Mouse (Mus musculus): ENCODE data around the gene Teddm1b.
"Not testable (repeated sequence)": the region's sequence is repeated elsewhere in the genome, so short reads cannot be mapped to it uniquely, and the experiment has no call there.

The Teddm1b gene

DNA sequence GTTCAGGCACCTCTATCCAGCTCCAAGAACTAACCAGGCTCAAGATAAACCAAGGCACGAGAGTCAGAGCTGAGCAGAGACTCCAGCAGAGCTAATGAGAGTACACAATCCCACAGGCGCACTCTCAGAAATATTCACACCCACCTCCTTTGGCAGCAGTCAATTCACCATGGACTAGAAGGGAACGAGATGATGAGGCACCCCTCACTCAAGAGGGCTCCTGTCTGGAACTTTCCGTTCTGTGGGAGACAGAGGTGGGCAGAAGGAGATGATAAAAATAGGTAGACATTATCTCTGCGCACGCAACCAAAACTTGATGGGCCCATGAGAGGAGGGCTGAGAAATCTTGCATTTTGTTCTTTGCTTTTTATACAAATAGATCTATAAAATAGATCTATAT, at the start of gene Teddm1b:
Gene Teddm1b (plus strand): TSS at position 301 of the 400 bp plus-strand sequence.
- no peak for DNase-seq (ENCODE audit: extremely low spot score, low read depth, low spot score)

DNA sequence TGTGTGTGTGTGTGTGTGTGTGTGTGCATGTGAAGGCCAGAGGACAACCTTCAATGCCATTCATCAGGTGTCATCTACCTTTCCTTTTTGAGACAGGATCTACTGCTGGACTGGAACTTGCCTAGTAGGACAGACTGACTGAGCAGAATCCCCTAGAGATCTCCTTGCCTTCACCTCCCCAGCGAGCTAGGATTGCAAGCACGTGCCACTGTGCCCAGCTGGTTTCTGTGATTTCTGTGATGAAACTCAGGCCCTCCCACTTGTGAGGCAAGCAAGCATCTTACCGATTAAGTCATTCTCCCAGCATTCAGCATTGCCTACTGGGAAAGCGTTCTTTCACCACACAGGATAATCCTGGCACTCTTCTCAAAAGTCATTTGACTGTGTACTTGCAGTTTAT, 43.4 kb upstream of the Teddm1b start:
- no peak for DNase-seq (ENCODE audit: extremely low spot score, low read depth, low spot score)

DNA sequence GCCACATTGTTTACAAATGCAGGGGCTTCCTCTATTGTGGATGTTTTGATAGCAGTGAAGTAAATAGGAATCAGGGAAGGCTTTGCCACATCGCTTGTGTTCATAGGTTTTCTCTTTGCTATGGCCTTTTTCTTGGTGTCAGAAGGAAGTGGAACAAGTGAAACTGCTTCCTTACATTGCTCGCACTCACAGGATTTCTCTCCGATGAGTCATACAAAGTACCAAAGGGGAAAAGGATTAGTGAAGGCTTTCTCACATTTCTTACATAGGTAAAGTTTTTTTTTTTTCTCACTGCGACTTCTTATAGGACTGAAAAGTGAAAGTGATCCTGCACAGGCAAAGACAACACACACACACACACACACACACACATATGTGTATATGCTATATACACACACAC, 38.1 kb upstream of the Teddm1b start:
- DNase-seq (ENCODE audit: extremely low spot score, low read depth, low spot score) = no peak

DNA sequence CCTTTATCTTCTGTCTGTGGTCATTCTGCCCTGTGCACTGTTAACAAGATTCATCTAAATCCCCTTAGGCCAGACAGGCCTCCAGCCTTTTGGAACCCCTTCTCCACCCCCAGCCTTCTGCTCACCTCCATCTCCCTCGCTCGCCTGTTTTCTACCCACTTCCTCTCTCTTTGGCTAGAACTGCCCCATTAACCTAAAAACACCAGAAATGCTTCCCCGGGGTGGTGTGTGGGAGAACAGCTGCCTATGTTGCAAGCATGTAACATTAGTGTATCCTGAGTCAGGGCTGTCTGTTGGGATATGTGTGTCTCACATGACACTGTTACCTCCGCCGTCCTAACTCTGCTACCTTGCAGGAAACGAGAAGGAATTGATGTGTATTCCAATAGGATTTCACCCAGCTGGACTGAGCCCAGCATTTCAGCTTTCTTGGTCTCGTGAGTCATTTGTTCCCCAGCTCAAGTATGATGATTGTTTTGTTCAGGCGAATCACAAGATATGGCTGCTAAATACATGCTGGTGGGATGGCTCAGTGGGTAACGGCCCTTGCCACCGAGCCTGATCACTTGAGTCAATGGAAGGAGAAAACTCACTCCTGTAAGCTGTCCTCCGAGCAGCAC, 31.9 kb upstream of the Teddm1b start:
- no peak for DNase-seq (ENCODE audit: extremely low spot score, low read depth, low spot score)

DNA sequence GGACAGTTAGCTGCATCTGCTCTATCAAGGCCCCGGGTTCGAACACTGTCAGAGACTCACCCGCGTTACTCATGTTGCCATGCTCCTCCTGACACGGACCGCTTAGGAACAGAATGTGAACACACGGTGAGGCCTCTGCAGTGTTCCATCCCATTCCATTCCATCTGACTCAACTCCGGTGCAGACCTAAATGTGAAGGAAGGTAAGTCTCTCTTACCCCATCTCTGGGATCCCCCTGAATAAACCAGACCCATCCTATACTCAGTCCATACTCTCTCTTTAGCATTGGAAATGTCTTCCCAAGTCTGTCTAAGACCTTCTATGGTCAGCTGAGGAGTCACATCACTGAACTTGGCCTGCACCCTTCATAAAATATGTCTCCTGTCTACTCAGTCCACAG, 30.1 kb upstream of the Teddm1b start, which contains the start of gene Rgsl1:
Gene Rgsl1 (minus strand): TSS at position 101 of the 400 bp plus-strand sequence.
- no peak for DNase-seq (ENCODE audit: extremely low spot score, low read depth, low spot score)

DNA sequence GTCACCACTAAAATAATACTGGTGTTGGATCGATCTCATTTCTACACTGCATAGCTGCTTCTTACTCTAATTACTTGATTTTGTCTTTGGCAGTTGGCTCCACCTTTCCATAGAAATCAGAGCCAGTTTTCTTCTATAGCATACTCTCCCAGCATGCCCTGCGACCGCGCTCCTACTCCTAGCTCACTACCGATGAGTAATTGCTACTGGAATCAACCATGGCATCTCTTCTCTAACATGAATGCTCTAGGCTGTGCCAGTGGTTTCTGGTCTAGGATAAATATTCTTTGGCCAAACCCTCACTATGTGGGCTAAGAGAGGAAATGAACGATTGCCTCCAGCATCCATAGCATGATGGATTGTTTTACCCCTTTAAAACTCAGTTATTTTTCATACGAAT, 27.7 kb upstream of the Teddm1b start:
- no peak for DNase-seq (ENCODE audit: extremely low spot score, low read depth, low spot score)

DNA sequence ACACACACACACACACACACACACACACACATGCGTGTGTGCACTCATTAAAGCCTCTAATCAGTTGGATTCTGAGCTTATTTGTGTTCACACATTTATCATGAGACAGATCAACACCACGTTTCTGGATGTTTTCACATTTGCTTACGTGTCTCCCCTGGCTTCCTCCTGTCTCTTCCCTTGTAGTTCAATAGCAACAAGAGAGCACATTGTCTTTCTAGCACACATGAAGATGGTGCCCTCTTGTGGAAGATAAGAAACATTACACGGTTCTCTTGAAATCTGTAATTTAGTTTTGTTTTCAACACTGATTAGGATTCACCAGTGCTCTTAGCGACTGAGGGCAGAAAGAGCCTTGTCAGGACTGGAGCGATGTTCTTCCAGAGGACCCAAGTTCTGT, 27.3 kb upstream of the Teddm1b start:
- DNase-seq (ENCODE audit: extremely low spot score, low read depth, low spot score) = peak; percentile 12

DNA sequence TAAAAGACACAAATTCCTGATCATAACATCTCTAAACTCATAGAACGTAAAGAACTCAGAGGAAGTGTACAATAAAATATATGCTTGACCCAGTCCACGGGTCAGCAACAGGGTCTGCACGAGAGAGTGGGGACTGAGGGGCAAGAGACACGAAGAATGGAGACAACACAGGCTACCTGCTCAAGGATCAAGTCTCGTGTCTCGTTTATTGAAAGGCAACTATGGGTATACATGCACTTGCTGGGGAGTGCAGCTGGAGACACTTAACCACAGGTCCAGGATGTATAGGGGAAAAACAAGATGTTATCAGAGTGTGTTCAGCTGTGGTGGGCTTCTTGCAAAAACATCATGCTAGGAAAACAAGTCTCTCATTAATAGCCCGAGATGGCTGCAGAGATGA, 21.4 kb upstream of the Teddm1b start:
- not testable (repeated sequence) for DNase-seq (ENCODE audit: extremely low spot score, low read depth, low spot score)

DNA sequence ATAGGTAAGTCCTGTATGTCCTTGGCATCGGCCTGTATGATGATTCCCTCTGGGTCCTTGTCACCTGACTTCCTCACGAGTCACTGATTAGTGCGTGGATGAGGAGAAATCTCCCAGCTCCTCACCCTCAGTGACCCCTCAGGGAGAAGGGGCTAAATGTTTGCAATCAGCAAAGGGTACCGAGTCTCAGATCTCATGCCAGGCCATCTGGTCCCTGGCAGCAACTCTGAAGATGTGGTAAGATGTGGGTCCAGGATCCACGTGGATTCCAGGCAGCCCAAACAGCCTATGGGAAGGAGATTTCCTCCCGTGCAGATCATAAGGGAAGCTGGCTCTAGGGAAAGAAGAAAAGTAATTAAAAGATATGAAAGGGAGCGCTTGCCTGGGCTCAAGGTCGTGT, 18.2 kb upstream of the Teddm1b start:
- no peak for DNase-seq (ENCODE audit: extremely low spot score, low read depth, low spot score)

DNA sequence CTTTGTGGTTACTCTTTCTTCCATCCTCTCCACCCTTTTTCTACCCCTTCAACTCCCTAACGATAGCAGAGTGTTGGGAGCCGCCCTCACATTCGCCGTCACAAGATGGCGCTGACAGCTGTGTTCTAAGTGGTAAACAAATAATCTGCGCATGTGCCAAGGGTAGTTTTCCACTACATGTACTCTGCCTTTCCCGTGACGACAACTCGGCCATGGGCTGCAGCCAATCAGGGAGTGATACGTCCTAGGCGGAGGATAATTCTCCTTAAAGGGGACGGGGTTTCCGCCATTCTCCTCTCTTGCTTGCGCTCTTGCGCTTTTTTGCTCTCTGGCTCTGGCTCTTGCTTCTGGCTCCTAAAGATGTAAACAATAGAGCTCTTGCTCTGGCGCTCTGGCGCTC, 6.2 kb downstream of the Teddm1b start:
- not testable (repeated sequence) for DNase-seq (ENCODE audit: extremely low spot score, low read depth, low spot score)

DNA sequence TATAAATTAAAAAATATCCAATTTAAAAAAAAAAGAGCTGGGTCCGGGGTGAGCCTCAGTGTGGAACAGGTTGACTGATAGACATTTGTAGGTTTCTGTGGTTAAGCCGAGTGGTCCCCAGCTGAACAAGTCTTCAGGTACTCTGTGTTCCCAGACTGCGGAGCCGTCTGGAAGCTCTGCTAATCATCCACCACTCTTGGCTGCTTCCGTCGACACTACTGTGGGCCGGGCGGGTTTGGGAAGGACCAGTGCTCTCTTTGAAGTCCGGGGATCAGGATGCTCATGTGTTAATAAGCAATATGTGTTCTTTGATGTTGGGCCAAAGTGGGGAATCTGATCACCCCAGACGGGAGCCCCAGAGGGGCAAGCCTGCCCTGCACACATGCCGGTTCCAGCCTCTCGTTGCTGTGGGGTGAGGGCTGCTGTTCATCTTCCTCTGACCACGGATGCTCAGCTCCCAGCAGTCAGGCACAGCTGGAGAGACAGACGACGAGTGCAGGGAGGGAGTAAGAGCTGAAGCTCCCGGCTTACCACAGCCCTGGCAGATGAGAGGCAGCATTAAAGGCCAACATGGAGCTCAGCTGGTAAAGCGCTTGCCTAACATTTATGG, 12.0 kb downstream of the Teddm1b start:
- DNase-seq (ENCODE audit: extremely low spot score, low read depth, low spot score) = no peak

DNA sequence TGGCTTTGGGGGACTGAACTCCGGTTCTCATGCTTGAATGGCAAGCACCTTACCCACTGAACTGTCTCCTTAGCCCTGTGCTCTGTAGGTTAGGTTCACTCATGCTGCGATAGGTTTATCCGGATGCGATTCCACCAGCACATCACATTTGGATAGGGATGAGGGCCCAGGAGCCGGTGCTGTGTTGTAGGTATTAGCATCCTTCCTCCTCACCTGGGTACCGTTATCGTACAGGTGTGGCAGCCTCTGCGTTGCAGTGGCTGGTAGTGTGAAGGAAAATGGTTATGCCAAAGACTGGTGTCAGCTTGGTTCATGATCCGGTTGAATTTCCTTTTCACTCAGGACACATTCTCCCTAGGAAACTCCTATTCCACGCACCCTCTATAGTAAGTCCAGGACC, 16.0 kb downstream of the Teddm1b start:
- no peak for DNase-seq (ENCODE audit: extremely low spot score, low read depth, low spot score)

DNA sequence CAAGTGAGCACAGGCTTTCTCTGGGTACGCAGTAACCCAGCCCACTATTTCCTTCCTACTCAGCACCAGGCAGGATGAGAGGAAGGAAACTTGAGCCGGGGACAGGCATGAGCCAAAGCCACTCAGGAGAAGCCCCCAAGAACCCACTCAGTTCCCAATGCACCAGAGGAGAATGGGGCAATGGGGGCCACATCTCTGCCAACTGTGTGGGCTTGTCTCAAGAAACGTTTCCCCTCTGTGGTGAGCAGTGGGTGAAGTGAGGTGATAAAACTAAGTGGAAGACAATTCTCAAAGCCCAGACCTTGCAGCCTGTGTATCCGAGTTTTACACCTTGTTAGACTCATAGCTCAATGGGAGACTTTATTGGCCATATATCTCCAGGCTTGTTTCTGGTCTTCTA, 17.3 kb downstream of the Teddm1b start, which contains the start of gene Teddm1a:
Gene Teddm1a (plus strand): TSS at position 301 of the 400 bp plus-strand sequence.
- no peak for DNase-seq (ENCODE audit: extremely low spot score, low read depth, low spot score)

DNA sequence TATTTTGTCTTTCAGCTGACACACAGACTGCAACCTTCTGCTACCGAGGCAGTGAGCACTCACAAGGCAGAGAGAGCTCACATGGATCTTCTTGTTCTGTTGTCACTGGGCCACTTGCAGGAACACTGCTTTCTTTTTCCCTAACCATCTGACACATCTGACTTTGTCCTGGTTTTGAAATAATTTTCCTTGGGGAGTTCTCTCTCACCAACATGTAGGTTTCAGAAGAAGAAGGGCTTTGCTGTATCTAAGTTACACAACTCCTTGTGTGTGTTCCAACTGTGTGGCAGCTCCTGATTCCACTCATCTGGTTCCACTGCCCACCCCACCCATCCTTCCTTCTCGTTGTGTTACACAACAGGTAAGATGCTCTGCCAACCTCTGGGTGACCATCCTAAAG, 19.6 kb downstream of the Teddm1b start:
- DNase-seq (ENCODE audit: extremely low spot score, low read depth, low spot score) = no peak

DNA sequence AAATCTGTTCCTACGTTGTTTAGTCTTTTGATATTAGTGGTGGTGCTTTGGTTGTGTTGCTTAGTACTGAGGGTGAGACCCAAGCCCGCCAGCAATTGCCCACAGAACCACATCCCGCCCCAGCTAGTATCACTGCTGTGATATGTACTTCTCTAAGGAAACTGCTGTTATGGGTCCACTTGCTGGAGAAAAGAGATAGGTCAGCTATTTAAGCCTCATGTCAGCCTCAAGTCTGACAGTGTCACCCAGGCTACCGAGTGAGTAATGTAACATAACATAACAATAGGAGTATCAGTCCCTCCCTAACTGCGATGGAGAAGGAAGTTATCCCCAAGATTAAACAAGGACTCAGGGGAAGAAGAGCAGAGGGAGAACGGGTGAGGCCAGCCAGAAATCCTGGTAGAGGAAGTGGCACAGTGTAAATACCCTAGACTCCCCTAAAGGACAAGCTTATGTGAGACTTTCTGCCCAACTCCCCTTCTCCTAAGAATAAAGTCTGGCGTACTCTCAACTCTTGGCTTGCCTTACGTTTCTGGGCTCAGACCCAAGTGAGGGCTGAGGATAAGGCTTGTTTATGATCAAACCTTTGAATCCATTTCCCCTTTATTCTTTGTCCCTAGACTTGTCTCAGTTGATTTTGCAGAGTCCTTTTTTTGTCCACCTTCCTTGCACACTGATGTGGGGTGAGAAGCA, 20.2 kb downstream of the Teddm1b start:
- no peak for DNase-seq (ENCODE audit: extremely low spot score, low read depth, low spot score)

DNA sequence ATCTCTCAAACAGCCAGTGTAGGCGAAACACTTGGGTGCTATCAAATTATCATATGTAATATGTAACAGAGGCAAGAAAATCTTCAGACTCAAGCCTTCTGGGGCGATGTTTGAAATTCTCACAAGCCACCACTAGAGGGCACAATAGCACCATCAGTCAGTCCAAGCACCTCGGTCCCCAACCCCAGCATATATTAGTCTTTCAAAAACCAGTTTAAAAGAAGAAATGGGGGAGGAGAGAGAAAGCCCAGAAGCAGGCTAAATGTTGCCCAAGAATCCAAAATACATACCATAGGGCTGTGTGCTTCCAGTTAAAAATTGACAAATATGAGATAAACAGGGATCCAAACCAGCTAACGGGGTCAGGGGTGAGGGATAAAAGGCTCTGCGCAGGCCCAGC, 20.8 kb downstream of the Teddm1b start:
- DNase-seq (ENCODE audit: extremely low spot score, low read depth, low spot score) = peak; percentile 47

DNA sequence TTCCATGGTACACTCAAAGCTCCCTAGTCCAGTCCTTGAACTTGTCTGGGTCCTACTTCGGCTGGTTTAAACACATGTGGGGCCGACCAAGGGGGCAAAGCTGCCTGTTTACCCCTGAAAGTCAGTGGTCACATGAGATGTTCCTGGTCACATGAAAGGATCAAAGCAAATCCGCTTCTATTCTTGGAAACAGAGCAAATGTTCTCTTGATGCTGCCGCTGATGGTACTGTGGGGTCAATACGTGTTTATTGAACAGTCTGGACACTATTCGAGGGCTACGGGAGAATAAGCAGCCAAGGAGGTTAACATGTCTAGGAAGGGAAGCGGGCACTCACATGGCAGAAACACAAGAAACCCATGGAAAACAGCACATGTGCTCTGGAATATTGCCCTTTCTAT, 23.1 kb downstream of the Teddm1b start:
- DNase-seq (ENCODE audit: extremely low spot score, low read depth, low spot score) = no peak

DNA sequence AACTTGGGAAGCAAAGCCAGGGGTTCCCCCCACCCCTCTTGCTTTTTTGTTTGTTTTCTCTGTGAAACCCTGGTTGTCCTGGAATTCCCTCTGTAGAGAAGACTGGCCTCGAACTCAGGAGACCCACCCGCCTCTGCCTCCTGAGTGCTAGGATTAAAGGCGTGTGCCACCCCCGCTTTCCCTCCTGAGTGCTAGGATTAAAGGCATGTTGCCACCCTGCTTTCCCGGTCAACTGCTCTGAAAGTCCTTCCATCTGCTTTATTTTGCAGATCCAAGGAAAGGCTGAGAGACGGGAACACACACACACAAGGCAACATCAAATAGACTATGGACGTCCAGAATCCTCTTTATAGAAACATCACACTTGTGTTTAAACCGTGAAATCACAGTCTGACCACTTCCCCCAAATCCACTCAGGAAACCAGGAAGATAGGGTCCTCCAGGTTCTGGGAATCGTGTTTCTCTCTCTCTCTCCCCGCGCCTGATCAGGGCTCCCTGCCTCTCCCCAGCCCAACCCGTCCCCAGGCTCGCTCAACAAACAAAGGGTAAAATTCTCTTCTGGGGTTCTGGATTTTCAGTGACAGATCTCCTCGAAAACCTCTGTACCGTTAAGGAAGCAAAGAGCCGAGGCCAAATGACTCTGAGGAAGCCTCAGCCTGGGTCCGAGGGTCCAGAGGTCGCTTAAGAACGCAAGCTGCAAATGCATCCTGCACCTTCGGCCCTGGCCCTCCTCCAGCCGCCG, 25.0 kb downstream of the Teddm1b start:
- no peak for DNase-seq (ENCODE audit: extremely low spot score, low read depth, low spot score)

DNA sequence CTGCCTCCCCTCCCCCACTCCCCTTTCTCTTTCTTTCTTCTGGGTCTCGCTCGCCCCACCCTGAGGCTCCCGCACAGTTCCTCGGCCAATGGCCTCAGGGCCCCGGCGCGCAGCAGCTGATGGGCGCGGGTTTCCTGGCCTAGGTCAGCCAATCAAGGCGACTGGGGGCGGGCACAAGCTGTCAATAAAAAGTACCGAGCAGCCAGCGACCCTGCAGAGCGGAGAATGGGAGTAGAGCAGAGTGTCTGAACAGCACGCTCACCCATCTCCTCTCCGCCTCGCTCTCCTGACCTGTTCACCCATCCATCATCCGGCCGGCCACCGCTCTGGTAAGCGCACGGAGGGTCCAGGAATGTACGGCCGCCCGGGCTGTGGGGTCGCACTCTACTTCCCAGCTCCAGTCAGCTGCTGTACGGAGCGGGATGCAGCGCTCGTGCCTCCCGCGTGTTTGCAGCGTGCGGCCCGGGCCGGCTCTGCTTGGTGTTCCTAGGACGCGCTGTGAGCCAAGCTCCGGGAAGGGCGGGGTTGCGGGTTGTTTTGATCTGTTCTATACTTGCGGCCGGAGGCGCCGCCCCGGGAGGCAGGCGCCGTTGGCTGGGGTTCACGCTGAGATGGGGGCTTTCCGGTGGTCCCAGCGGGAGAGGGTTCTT, 25.7 kb downstream of the Teddm1b start, which contains the start of the genes Glul and Teddm2:
Gene Glul (plus strand): TSS at position 214 of the 650 bp plus-strand sequence.
Gene Teddm2 (minus strand): TSS at position 498 of the 650 bp plus-strand sequence.
- DNase-seq (ENCODE audit: extremely low spot score, low read depth, low spot score) = peak; percentile 84

DNA sequence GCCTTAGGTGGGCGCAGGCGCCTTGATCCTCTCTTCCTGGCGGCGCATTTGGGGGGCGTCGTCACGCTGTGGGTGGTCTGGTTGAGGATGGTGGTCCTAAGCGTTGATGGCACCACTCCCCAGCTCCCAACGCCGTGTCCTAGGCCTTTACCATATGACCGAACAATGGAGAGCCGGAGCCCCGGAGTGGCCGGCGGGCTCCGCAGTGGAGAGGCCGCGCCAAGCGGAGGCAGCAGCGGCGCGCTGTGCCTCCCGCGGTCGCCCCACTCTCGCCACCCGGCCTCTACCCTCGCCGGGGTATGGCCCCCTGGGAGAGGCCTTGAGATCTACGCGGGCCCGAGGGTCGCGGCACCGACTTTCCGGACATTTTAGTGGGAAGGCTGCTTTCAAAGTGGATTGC, 26.2 kb downstream of the Teddm1b start:
- DNase-seq (ENCODE audit: extremely low spot score, low read depth, low spot score) = no peak

All from hindlimb bud, embryonic 11.5 days (tissue).